Mouse (Mus musculus): ENCODE measurements around the gene Per2.

GRCm38 (mm10) chr1:91412286-91413029, 46.7 kb downstream of the Per2 start:
- no peak for TF ChIP-seq CTCF (IDR thresholded peaks at IDR 0.05; ENCODE audit: low read depth, low read length)
- no peak for TF ChIP-seq EP300 (IDR thresholded peaks at IDR 0.05; ENCODE audit: insufficient read depth, low read depth, low read length)
- TF ChIP-seq POLR2A (IDR thresholded peaks at IDR 0.05; ENCODE audit: insufficient read depth, low read length), result no peak

Data from ES-Bruce4 (cell line).